Mouse (Mus musculus): ENCODE results near the gene Krt90. TPM values are rescaled to one million over a fixed set of nuclear protein-coding genes. Genes with fewer than 3 reads are reported as not detected.

The Krt90 gene
- polyA plus RNA-seq, 1 experiment from 2014 or later: 0.36 TPM

DNA sequence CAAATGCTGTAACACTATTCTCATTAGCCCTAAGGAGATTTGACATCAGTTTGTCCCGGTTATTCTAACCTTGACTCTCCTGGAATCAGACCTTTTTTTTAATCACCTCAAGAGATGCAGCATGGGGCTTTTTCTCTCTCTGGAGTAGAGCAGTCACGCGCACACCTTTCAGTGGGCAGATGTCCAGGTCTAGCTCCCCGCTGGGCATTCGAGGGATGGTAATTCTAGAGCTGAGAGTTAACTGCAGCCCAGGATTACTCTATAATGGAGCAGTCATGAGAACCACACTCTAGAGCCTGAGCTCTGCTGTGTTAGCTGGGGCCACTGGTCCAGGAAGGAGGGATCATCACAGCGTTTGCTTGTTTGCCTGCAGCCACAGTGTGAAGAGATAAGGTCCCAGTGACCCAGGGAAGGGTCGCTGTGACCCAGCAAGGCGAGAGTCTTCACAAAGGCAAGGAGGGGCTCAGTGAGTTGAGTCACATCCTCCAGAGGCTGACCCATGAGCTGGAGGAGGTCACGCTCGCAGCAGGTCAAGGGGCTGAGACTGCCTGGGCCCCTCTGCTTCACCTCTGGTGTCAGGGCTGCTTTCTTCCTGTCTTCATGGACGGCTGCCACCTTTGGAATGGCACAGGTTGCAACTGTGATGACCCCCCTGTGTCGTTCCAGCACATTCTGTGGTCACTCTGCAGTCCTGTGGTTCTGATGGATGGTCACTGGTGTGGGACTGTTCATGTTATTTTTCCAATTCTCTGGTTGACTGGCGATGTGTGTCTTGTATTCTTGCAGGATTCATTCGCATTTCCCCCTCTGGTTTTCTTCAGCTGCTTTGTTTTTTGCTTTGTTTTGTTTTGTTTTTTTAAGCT lies 55.6 kb downstream of the Krt90 start:
- H3K4me2 ChIP-seq (ENCODE audit: low read depth, low read length): no peak overlapping the region
- no peaks in the 10 kb centered on the region for H3K27me3 ChIP-seq (ENCODE audit: control insufficient read depth, insufficient read depth, low read length)
- no peaks in the 10 kb centered on the region for H3K4me1 ChIP-seq (ENCODE audit: control insufficient read depth, insufficient read depth, low read length)
- no peak overlapping the region for H3K27ac ChIP-seq (replicated peaks; ENCODE audit: low read depth, low read length)
- ATAC-seq (replicated peaks; ENCODE audit: insufficient number of reproducible peaks, low FRiP score, low TSS enrichment, low read depth): no peak
- H3K4me3 ChIP-seq (ENCODE audit: low read depth, low read length): no peak overlapping the region
- 45% methylated on average over 14 of the region's 14 CpGs for WGBS
- no peak for DNase-seq (ENCODE audit: low spot score)
- no peak overlapping the region for H3K9ac ChIP-seq (replicated peaks; ENCODE audit: low read length)
- no peaks in the 10 kb centered on the region for H3K9me3 ChIP-seq (replicated peaks; ENCODE audit: control insufficient read depth, low read length)
- H3K36me3 ChIP-seq (replicated peaks; ENCODE audit: control insufficient read depth, insufficient read depth, low read depth, low read length): no peaks in the 10 kb centered on the region

Small RNA genes within 50 kb of the gene (microRNA-seq; reads per million reads assigned to microRNA genes)
- not detected for gene Gm44393 (ENCODE audit: borderline number of aligned reads)
- not detected for gene Gm44460 (ENCODE audit: borderline number of aligned reads)

Other genes starting within 250 kb of the Krt90 start
- 0.31 TPM in 1 of 2 replicates, not detected in the other for gene Krt80, start 192.8 kb downstream of the Krt90 start, polyA plus RNA-seq (2014; fragmentation: Nextera tagmentation; extraction: Ambion mirVana)
- 9.4 and 11.2 TPM in 2 replicates for gene Krt7, start 151.9 kb downstream of the Krt90 start, polyA plus RNA-seq (2014; fragmentation: Nextera tagmentation; extraction: Ambion mirVana)
- gene Krt87, start 124.1 kb downstream of the Krt90 start, polyA plus RNA-seq (2014; fragmentation: Nextera tagmentation; extraction: Ambion mirVana): 0.27 TPM in 1 of 2 replicates, not detected in the other
- gene Krt88, start 115.2 kb downstream of the Krt90 start, polyA plus RNA-seq (2014; fragmentation: Nextera tagmentation; extraction: Ambion mirVana): not detected in 2 replicates
- not detected in 2 replicates for gene Krt81, start 99.2 kb downstream of the Krt90 start, polyA plus RNA-seq (2014; fragmentation: Nextera tagmentation; extraction: Ambion mirVana)
- gene Krt86, start 89.5 kb downstream of the Krt90 start, polyA plus RNA-seq (2014; fragmentation: Nextera tagmentation; extraction: Ambion mirVana): not detected in 2 replicates
- gene Krt83, start 71.4 kb downstream of the Krt90 start, polyA plus RNA-seq (2014; fragmentation: Nextera tagmentation; extraction: Ambion mirVana): not detected in 2 replicates
- not detected in 2 replicates for gene Gm49425, start 45.7 kb downstream of the Krt90 start, polyA plus RNA-seq (2014; fragmentation: Nextera tagmentation; extraction: Ambion mirVana)
- gene Krt84, start 30.1 kb downstream of the Krt90 start, polyA plus RNA-seq (2014; fragmentation: Nextera tagmentation; extraction: Ambion mirVana): not detected in 2 replicates
- not detected in 2 replicates for gene Krt82, start 12.3 kb downstream of the Krt90 start, polyA plus RNA-seq (2014; fragmentation: Nextera tagmentation; extraction: Ambion mirVana)
- gene Krt75, start 11.0 kb upstream of the Krt90 start, polyA plus RNA-seq (2014; fragmentation: Nextera tagmentation; extraction: Ambion mirVana): 0.06 and 0.17 TPM in 2 replicates
- not detected in 2 replicates for gene Gm5414, start 65.2 kb upstream of the Krt90 start, polyA plus RNA-seq (2014; fragmentation: Nextera tagmentation; extraction: Ambion mirVana)
- gene Gm5478, start 84.4 kb upstream of the Krt90 start, polyA plus RNA-seq (2014; fragmentation: Nextera tagmentation; extraction: Ambion mirVana): not detected in 2 replicates
- not detected in 2 replicates for gene Krt6b, start 117.3 kb upstream of the Krt90 start, polyA plus RNA-seq (2014; fragmentation: Nextera tagmentation; extraction: Ambion mirVana)
- gene Krt6a, start 131.4 kb upstream of the Krt90 start, polyA plus RNA-seq (2014; fragmentation: Nextera tagmentation; extraction: Ambion mirVana): 0.18 and 0.31 TPM in 2 replicates
- gene Krt5, start 149.9 kb upstream of the Krt90 start, polyA plus RNA-seq (2014; fragmentation: Nextera tagmentation; extraction: Ambion mirVana): 6.6 and 7.3 TPM in 2 replicates
- not detected in 2 replicates for gene Krt71, start 180.2 kb upstream of the Krt90 start, polyA plus RNA-seq (2014; fragmentation: Nextera tagmentation; extraction: Ambion mirVana)
- gene Krt72, start 223.5 kb upstream of the Krt90 start, polyA plus RNA-seq (2014; fragmentation: Nextera tagmentation; extraction: Ambion mirVana): not detected in 2 replicates
- not detected in 2 replicates for gene Krt73, start 239.4 kb upstream of the Krt90 start, polyA plus RNA-seq (2014; fragmentation: Nextera tagmentation; extraction: Ambion mirVana)